Mouse (Mus musculus) thymus, postnatal 10 days (tissue): ENCODE measurements around the gene Pdcl3.

ENCODE experiments used
- DNase-seq, 2 experiments: peaks; one replicate each; pipeline ENCODE4 v3.0.0; 2021; ENCODE audit warnings: low spot score in 2 of 2

The Pdcl3 gene

DNA sequence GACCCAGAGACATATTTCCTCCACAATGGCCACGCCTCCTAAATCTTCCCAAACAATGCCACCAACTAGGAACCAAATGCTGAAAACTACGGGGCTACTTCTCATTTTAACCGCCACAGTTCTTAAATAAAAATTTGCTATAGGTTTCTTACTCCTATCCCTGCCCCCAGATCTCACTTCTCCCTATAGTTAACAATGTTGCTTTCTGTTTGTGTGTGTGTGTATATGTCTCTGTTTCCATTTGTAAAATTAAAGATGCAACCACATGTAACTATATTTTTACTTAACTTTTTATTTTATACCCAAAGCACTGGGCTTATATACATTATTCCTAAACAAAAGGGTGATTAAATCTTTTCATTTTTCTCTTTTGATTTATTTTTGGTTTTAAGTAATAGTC, at the start of gene Pdcl3:
Gene Pdcl3 (plus strand): TSS at position 301 of the 400 bp plus-strand sequence.
- DNase-seq, result no peak

DNA sequence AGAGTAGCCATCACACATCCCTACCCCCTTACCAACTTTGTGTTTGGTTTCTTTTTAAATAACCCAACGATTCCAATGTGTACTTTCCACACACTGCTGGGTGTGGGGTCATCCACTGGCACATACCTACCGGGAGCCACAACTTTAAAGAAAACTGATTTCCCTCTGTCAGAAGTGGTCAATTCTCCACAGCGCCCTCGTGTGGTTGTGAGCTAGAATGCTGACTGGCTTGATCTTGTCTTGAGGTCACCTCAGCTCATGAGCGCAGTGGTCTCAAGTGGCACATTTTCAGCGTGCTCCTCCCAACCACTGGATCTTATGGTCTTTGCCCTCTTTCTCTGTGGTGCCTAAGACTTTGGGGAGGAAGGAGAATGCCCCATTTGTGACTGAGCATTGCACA, 48.6 kb upstream of the Pdcl3 start:
- peak; percentile 8 to 48 for DNase-seq

- no peak for DNase-seq
These were observed 46.6 kb upstream of the Pdcl3 start, which contains the start of gene Nms for GRCm38 (mm10) chr1:38938849-38939248. TSS of gene Nms (plus strand) at chr1:38939149.

DNA sequence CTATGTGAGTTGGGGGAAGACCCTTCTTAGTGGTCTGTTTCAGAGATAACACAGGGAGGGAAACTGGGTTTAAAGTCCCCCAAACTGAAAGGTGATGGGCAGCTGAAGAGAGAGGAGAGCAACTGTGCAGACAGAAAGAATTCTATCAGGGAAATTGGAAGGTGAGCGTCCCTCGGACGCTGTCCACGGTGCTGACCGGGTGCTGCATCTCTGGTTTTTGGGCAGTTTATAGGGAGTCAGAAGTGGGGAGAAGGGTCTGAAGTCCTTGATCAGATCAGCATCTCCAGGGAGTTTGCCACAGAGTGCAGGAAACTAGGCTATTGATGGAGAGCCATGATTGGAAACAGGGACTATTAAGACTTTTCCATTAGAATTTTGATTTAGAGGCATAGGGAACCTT, 45.8 kb upstream of the Pdcl3 start:
- peak in 1 of 2 experiments; percentile 6 for DNase-seq

DNA sequence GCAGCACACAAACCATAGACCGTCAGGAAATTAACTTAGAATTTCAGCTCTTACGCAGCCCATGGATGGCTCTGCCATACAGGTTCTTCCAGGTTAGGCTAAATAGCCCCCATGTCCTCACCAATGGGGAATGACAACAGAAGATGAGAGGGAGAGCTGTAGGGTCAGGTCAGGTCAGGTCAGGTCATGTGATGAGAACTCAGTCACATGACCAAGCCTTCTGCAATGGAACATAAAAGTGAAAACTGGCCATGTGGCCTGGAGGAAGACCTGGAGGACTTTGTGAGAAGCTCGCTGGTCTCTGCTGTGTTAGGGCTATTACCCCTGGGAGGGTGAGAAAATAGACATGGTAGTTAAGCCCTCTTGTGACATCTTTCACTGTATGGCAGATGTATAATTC, 29.0 kb upstream of the Pdcl3 start:
- DNase-seq, result no peak

DNA sequence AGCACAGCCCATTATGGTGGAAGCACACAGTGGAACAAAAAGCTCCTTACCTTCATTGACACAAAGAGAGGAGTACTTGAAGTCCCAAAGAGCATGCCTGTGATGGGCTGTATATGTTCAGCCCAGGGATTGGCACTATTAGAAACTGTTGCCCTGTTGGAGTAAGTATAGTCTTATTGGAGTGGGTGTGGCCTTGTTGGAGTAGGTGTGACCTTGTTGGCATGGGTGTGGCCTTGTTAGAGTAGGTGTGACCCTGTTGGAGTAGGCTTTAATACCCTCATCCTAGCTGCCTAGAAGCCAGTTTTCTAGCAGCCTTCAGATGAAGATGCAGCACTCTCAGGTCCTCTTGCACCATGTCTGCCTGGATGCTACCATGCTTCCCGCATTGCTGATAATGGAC, 16.3 kb upstream of the Pdcl3 start:
- DNase-seq, result no peak

- no peak for DNase-seq
These were observed 13.7 kb upstream of the Pdcl3 start for GRCm38 (mm10) chr1:38971712-38972111.

DNA sequence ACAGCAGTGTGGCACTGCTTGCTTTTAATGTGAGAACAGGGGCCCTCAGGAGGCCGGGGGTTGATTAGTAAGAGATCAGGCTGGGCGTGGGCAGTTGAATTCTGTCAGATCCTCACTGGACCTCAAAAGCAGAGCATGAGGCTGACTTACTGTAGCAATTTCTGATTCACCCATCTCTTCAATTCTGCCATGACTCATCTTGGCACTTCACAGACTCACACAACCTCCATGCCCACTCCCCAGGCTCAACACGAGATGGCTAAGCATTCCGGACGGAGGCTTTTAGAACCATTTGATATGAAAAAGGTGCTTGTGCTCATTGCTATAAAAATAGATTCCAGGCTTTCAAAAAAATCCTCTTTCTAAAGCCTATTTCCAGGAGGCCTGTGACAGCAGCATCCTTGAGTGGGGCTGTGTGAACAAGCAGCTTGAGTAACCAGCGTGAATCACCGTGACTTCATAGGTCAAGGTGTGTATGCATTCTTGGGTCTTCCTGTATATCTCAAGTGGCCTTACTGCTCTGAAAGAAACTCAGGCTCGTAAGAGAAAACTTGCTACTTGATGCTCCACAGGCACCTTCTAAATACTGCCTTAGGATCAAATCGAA, 12.3 kb upstream of the Pdcl3 start:
- no peak for DNase-seq

- DNase-seq, result no peak
These were observed 5.5 kb upstream of the Pdcl3 start for GRCm38 (mm10) chr1:38979953-38980352.

DNA sequence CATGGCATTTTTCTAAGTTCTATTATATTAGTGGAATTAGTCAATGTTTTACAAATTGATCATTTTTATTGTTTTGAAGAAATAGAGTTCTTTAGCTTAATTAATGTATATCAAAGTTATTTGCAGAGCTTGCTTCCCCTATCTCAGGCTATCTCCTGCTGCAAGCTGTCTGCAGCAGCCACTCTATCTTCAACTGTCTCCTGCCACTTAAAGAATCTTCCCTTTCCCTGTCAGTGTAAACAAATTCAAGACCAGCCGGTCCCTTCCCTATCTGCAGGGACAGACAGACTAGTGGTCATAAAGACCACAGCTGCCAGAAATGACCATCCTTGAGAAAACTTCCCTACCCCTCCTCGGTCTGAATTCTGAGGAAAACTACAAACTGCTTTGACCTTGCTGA, 1.5 kb upstream of the Pdcl3 start:
- no peak for DNase-seq

- DNase-seq, result peak; percentile 93 to 96
These were observed 1.9 kb downstream of the Pdcl3 start for GRCm38 (mm10) chr1:38987080-38987864.

GRCm38 (mm10) chr1:38987865-38988211, 2.4 kb downstream of the Pdcl3 start:
- DNase-seq, result no peak

DNA sequence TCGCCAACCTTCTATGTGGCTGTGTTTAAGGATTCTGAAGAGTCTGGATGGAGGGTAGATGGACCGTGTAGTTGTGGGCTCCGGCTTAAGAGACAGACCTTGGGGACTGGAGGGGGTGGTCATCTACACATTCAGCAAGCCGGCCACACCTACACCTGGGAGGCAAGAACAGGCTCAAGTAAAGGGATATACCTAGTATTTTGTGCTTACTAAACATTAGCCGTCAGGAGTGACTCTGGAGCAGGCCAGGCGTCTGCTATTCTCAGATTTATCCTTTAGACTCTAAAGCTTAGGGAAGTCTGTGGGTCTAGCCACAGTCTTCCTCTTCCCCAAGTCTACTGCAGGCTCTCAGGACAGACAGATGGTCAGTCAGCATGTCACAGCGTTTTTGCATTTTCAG, 2.9 kb downstream of the Pdcl3 start:
- no peak for DNase-seq

DNA sequence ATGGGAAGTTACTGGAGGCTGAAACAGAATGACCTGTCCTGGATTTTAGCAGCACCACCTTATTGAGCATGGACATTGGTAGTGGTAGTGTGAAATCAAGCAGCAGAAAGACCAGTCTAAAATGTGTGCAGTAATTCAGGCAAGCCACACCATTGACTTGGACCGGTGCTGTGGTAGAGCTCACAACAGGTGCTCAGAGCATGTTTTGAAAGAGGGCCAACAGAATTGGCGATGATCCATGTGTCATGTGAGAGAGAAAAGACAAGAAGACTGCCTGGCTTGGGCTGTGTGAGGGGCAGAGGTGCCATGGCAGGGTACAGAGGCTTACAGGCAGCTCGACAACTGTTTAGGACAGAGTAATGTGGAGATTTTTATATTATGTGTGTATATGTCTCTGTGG, 7.0 kb downstream of the Pdcl3 start:
- DNase-seq, result no peak

DNA sequence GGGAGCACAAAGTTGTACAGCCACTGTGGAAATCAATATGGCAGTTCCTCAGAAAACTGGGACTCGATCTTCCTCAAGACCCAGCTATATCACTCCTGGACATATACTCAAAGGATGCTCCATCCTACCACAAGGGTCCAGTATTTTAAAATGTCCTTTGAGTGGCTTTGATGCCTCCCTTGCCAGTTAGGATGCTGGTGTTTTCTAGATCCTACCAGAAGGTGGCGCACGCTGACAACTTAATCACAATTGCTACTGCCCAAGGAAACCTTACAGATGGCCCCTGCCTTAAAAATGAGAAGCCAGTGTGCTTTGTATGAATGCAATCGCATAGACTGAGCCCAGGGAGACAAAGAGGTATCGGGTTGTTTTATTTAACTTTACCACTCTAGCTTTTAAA, 15.7 kb downstream of the Pdcl3 start:
- peak; percentile 55 to 80 for DNase-seq

- DNase-seq, result no peak
These were observed 20.4 kb downstream of the Pdcl3 start for GRCm38 (mm10) chr1:39005751-39006354.

GRCm38 (mm10) chr1:39006830-39007829, 21.7 kb downstream of the Pdcl3 start:
- DNase-seq, result no peak

DNA sequence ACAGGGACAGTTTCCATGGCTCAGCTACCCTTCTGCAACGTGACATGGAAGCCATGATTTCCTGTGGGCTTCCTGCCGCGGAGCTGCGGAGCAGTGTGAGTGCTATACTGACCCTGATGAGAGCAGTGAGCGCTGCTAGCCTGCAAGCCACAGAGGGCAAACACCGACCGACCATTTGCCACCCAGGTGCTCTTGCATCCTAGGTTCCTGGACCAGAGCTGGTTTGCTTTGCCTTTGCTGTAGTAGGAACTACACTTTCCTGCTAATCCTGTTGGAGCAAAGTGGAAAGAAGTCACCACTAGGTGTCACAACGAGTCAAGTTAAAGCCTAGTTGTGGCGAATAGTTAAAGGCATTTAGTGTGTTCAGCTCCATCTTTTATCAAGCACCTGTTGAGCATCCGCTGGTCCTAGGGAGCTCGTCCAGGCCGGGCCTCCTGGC, 25.2 kb downstream of the Pdcl3 start:
- DNase-seq, result peak; percentile 67 to 81

DNA sequence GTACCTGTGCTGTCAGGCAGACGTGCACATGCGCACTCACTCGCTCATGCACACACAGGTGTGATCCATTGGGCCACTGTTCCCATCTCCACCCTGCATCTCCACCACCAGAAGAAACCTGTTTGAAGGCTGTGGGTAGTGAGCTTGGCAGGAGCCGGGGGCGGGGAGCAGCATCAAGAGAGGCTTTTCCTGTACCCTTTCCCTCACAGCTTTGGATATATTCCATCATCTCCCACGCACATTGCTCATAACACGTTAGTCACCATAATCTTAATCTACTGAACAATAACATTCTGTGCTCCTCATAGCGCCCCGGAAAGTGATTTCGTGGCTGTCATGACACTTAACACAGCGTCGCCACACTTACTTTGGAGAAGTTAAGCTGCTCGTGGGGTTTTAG, 27.2 kb downstream of the Pdcl3 start:
- no peak for DNase-seq

GRCm38 (mm10) chr1:39013843-39014242, 28.4 kb downstream of the Pdcl3 start:
- no peak for DNase-seq

GRCm38 (mm10) chr1:39015529-39015928, 30.1 kb downstream of the Pdcl3 start:
- DNase-seq, result no peak

DNA sequence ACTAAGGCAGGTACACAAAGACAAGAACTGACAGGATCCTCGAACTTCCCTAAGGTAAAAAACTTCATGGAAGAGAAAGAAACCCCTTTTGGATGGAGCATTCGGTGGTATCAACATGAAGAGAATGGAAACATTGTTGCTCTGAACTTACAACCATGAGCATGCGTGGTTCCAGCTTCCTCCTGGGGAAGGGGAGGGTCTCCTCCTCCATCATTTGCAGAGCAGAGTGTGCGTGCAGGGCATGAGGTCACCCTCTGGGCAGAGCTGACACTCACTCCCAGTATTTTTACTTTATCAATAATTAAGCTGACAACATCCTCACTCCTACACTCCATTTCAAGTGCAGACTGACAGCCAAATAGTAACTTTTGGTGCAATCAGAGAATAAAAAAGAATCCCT, 32.5 kb downstream of the Pdcl3 start:
- DNase-seq, result no peak
